Mouse (Mus musculus): ENCODE data around the gene Myo9b.
"Not testable (repeated sequence)": the region's sequence is repeated elsewhere in the genome, so short reads cannot be mapped to it uniquely, and the experiment has no call there.

The Myo9b gene

DNA sequence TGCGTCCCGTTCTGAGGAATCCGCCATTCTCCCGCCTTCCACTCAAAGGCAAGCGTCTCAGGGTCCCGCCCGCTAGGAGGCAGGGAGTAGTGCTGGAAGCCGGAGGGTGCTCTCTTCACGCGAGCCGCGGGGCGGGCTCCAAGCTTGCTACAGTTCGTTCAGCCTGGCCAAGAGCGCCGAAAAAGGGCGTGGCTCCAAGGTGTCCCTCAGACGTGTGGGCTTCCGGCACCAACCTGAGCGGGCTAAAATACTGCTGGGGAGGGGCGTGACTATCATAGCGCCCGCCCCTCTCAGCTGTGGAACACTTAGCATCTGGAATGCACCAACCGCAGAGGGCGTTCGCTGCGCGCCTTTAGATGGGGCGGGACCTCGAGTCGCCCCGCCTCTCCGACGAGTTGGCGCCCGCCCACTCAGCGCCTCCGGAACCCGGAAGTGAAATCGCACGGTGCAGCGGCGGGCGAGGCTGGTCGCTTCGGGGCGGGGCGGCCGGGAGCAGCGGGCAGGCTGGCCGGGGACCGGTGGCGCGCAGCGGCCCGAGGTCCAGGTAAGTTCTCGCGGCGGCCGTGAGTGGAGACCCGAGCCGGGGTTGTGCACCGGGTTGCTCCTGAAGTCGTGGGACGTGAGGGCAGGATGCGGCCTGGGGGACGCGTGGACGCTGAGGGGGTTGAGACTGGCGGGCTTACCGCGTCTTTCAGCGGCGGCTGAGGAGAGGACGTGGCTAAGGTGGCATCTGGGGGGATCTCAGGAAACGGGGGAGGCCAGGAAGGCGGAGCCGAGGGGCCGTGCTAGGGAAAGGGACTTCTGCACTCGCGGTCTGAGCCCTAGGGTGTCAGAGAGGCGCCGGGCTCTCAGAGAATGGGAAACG, at the start of gene Myo9b, which contains the start of gene Haus8:
Gene Myo9b (plus strand): TSS at position 429 of the 865 bp plus-strand sequence.
Gene Haus8 (minus strand): TSS at position 649 of the 865 bp plus-strand sequence.
- DNase-seq (ENCODE audit: low read depth, low spot score): peak; percentile 100

DNA sequence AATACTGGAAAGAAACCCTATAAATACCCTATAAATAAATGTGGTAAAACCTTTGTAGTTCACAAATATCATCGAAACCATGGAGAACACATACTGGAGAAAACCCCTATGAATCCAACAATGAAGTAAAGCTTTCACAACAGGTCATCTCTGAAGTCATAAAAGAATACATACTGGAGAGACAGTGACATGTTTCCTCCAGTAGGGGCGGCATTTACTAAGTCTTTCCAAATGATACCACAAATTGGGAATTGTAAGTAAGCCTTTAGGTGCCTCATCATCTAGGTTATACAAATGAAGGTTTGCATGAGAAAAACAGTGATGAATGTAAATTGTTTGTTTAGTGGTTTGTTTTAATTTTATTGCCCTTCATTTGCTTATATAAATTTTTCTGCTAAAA, 48.0 kb upstream of the Myo9b start:
- no peak for DNase-seq (ENCODE audit: low read depth, low spot score)

DNA sequence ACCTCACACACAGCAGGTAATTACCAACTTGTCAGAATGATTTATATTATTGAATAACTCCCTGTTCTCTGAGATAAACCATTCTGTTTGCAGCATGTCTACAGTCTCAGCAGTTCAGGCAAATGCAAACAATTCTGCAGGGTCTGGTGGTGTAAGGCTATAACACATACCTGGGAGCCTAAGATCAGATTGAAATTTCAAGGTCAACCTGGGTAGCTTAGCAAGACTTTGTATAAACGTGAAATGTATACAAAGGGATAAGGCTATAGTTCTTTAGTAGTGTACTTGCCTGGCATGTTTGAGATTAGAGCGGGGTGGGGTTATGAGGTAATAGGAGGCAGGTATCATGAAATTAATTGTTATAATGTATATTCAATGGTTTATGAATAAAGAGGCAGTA, 29.8 kb upstream of the Myo9b start:
- no peak for DNase-seq (ENCODE audit: low read depth, low spot score)

DNA sequence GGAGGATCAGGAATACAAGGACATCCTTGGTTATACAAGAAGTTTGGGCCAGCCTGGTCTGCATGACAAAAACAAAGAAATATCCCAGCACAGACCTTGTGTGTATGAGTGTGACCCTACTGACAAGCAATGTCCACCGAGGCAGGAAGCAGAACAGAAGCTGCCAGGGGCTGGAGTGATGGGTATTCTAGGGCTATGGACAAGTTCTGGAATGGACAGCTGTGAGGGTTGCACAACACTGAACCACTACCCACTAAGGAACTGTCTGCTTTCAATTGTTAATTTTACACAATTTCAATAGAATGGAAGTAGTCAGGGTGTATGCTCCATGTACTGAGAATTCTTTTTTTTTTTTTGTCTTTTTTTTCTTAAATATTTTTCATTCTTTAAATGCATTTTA, 24.3 kb upstream of the Myo9b start:
- peak; percentile 2 for DNase-seq (ENCODE audit: low read depth, low spot score)

DNA sequence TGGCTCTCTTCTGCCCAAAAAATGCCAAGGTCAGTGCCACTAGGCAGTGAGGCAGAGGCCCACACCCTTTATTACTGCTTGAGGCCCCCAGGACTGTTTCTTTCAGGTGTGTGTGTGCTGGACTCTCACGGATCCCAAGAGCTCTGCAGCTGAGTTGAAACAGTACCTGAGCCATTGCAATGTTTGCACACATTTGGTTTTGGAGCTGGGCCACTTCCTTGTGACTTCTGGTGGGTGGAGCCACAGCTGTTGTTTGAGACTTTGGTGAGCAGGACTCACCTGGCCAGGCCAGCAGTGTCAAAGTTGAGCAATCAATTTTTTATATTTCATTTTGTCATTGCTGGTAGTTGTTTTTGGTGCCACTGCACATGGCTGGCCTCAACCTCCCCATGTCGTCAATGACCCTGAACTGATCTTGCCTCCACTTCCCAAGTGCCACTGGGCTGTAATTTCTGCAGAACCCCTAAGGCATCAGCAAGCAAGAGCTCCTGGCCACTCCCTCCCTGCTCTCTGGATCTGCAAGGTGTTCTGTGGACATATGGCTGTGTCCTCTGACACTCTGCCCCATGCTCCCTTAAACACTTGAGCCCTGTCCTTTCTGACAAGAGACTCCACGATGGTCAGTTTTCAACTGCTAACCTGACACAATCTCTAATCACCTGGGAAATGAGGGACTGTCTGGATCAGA, 15.8 kb upstream of the Myo9b start:
- DNase-seq (ENCODE audit: low read depth, low spot score): no peak

DNA sequence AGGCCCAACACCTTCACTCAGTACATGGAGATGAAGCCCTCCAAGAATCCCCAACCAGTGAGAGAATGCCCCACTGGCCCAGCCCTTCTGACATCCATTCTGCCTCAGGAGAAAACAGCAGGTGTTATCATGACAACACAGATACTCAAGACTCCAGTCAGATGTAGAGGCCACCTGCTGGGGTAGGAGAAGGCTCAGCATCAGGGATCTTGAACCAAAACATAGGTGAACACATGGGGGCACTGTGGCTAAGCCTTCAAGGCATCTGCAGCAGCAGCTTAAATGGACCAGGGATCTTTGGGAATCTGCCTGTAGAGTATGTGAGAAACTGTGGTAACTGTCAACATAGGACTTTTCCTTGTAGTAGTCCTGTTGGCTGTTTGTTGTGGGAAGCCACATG, 11.3 kb upstream of the Myo9b start:
- DNase-seq (ENCODE audit: low read depth, low spot score): peak; percentile 89

DNA sequence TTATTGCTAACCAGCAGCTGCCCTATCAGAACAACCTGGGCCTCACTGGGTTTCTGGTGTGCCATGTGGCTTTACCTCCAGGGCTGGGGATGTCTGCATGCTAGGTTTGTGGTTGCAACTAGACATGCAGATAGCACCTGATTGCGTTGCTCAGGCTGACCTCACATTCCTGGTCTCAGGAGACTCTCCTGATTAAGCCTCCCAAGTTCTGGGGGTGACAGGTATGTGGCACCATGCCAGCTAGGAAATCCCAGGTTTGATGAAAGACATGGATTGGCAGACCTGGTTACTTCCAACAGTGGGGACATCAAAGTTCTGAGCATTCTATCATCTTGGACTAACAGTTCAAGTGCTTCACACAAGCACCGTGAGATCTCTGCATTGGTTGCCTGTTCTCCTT, 4.8 kb upstream of the Myo9b start:
- no peak for DNase-seq (ENCODE audit: low read depth, low spot score)

DNA sequence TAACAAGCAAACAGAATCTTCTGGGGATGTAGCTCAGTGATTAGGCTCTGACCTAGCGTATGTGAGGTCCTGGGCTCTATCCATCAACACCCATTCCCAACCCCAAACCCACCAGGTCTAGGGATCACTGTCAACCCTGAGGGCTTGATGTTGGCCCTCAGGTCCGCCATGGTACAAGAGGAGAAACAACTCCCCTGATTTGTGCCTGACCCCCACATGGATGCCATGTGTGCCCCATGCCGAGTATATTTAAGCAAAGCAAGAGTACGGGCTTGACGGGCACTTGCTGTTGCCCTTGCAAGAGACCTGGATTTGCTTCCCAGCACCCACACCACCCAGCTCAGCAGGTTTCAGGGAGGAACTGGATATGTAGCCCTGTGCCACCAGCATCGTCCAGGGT, 4.2 kb upstream of the Myo9b start:
- DNase-seq (ENCODE audit: low read depth, low spot score): not testable (repeated sequence)

DNA sequence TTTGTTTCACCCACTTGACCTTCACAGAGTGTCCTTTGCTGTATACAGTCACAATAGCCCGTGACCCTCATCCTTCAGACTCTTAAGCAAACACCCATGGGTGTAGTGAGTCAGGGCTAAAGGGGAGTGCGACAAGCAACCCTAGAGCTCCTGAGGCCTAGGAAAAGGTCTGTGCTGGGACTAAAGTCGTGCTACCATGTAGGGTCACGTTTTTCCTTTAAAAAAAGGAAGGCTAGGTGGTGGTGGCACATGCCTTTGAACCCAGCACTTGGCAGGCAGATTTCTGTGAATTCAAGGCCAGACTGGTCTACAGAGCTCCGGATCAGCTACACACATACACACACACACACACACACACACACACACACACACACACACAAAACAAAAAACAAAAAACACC, 884 bp upstream of the Myo9b start:
- no peak for DNase-seq (ENCODE audit: low read depth, low spot score)

DNA sequence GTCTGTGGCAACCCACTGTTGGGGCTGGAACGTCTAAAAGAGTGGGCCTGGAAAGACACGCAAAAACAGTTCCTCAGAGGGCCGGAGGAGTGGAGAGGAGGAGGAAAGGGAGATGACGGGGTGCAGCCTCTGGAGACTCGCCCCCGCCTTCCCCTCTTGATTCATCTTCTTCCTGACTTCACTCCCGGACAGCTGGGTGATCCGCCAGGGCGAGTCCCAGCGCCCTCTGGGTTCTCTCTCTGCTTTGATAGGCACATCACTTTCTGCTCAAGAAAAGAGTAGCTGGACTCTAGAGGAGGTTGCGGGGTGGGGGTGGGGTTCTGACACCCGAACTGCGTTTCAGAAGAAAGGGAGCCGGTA, 617 bp downstream of the Myo9b start:
- DNase-seq (ENCODE audit: low read depth, low spot score): peak; percentile 57

DNA sequence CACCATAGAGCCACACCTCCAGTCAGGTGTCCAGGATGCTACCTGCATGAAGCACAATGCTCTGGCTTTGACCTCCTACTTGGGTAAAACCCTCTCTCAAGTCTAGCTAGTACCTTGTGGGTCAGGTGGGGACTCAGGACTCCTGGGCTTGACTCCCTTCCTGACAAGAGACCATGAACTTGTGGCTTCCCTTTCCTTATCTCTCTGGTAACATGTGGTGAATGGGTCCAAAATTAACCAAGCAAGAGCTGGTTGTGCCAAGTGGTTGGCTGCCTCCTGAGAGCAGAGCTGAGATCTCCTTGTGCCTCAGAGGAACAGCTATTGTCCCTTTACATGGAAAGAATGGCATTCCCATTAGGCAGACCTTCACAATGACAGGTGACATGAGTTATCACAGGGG, 2.0 kb downstream of the Myo9b start:
- DNase-seq (ENCODE audit: low read depth, low spot score): no peak

DNA sequence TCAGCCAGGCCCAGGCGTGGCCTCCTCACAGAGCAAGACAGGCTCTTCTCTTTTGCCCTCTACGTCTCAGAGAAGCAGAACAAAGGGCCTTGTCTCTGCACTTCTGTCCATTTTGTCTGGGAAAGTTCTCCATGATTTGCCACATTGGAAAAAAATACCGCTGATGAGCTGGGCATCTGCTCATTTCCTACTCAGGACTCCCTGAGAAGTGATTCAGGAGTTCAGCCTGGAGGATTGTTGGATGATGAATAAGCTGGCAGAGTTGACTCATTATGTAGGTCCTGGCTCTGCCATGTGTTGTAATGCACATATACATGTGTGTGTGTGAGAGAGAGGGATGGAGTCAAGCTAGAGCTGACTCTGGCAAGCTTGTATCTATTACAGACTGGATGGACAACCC, 3.7 kb downstream of the Myo9b start:
- no peak for DNase-seq (ENCODE audit: low read depth, low spot score)

DNA sequence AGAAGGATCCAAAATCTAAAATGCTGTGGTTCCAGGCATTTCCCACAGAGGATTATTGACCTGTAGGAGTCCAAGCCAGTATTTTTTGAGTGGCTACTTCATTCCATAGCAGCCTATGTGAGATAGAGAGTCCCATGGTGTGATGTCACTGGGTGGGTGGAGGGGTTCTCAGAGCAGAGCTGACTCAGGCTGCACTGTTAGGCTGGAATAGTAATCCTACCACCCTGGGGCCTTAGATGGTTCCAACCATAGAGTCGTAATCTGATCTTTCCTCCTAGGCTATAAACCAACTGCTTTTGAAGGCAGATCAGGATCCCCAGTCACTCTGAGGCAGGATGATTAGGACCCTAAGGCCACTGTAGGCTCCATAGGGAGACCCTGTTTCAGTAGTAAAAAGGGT, 6.9 kb downstream of the Myo9b start:
- not testable (repeated sequence) for DNase-seq (ENCODE audit: low read depth, low spot score)

DNA sequence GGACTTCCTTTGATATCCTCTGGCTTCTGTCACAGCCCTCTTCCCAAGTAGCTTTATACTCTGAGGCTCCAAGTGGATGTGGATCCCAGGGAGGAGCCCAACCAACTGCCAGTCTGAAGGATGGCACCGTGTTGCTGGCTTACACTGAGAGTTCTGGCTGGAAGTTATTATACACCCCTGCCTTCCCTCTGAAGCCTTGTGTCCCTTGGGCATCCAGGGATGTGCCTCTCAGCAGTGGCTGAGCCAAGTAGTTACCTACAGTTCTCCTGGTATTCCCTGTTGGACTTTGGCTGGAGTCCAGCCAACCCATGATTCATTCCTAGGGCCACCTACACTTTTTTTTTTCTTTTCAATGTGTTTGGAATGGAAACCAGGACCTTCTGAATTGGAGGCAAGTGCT, 9.2 kb downstream of the Myo9b start:
- DNase-seq (ENCODE audit: low read depth, low spot score): not testable (repeated sequence)

DNA sequence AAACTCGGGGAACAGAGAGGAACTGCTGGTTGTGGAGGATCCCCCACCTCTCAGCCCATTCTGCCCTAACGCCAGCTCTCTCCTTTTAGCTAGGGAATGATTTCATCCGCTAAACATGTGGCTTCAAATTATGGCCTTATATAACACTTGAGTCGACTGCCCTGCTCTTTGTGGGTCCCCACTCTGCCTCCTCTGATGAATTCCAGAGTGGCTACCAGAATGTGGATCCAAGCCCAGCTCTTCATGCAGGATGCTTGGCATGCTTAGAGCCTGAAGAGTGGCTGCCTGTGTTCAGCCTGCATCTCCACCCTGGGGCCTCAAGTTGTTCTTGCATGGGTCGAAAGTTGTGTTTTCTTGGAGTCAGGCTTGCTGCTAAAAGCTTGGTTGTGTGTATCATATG, 10.1 kb downstream of the Myo9b start:
- DNase-seq (ENCODE audit: low read depth, low spot score): no peak

DNA sequence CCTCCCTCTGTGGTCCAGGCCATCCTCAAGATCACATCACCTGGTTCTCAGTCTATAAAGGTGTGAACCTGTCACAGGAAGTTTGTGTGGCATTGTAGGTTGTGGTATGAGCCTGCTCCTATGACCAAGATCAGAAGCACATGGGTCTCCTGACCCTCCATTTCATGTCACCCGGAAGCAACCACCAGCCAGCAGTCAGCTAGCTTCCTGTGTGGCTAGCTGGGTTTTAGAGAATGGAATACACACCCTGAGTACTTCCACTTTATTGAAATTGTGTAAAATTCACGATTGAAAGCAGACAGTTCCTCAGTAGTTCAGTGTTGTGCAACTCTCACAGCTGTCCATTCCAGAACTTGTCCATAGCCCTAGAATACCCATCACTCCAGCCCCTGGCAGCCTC, 13.7 kb downstream of the Myo9b start:
- not testable (repeated sequence) for DNase-seq (ENCODE audit: low read depth, low spot score)

DNA sequence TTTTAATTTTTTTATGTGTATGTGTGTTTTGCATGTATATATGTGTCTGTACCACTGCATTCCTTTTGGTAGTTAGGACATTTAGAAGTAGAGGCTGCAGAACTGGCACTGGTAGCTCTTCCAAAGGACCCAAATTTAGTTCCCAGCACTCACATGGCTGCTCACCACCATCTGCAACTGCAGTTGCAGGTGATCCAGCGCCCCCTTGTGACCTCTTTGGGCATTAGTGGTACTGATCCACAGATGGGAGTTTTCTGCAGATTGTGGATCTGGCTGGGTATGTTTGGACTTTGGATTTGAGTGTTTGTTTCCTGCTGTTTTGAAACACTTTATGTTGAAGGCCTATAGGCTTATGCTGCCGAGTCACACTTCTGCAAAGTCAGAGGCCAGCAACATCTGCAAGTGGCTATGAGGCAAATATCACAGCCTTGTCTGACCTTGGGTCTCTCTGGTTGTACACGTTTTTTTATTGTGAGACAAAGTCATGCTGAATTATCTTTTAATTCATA, 16.0 kb downstream of the Myo9b start:
- DNase-seq (ENCODE audit: low read depth, low spot score): peak; percentile 53

DNA sequence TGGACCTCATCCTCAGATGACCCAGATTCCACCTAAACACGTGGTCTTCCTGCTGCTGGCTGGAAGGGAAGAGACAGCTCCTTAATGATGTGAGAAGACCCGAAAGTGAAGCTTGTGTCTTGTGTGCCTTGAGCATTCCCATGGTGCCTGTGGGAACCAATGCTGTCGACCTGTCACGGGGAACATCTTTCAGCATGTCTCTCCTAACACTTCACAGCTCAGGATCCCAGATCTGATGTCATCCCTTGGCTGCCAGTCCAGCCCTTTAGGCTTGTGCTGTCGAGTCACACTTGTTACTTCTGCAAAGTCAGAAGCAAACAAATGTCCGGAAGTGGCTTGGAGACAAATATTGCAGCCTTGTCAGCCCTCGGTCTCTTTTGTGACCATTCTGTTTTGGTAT, 16.6 kb downstream of the Myo9b start:
- DNase-seq (ENCODE audit: low read depth, low spot score): no peak

DNA sequence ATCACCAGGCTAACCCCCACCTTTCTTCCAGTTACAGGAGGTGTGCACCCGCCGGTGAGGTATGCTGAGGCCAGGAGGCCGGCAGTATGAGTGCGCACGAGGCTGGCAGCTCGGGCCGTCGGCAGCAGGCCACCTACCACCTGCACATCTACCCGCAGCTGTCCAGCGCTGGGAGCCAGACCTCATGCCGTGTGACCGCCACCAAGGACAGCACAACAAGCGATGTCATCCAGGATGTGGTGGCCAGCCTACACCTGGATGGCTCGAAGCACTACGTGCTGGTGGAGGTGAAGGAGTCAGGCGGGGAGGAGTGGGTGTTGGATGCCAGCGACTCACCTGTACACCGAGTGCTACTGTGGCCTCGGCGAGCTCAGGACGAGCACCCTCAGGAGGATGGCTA, 17.7 kb downstream of the Myo9b start:
- no peak for DNase-seq (ENCODE audit: low read depth, low spot score)

DNA sequence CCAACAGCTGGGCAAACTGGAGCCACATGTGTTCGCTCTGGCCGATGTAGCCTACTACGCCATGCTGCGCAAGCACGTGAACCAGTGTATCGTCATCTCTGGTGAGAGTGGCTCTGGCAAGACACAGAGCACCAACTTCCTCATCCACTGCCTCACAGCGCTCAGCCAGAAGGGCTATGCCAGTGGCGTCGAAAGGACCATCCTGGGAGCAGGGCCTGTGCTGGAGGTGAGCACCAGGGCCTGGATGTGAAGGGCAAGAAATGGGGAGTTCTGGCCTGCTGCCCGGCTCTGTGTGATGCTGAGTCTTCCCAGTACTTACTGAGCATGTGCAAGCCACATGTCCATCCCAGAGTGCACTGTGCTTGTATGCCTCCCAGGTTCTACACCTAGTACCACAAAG, 18.4 kb downstream of the Myo9b start:
- DNase-seq (ENCODE audit: low read depth, low spot score): no peak

DNA sequence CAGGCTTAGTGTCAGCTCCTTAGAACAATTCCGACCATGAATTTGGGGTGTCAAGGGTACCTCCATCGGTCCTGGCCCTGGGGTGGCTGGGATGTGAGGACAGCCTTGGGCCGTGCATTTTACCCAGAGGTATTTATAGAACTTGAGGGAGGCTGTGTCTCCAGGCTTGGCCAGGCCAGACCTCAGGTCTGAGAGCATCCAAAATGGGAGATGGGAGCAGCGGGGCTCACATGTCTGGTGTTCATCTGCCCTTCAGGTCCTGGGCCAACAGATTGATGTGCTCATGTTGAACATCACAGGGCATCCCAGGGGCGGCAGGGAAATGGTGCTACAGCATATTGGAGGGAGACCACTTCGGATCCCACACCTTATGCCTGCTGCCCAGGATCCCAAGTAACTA, 18.8 kb downstream of the Myo9b start:
- no peak for DNase-seq (ENCODE audit: low read depth, low spot score)

DNA sequence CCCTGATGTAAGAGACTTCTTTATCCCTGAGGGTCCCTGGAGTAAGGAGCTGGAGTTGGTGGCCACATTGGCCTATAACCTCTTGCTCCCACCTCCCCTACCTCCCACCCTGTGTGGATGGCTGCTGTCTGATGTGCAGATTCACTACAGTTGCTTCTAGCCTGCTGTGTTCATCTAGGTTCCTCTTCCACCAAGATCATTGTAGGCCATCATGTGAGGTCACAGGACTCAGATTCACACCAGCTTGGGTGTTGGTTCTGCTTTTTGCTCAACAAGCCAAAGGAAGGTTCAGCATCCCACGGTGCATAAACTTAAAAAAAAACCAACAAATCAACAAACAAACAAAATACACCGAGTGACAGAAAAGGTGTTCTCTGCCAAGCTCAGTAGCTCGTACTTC, 21.4 kb downstream of the Myo9b start:
- DNase-seq (ENCODE audit: low read depth, low spot score): not testable (repeated sequence)

DNA sequence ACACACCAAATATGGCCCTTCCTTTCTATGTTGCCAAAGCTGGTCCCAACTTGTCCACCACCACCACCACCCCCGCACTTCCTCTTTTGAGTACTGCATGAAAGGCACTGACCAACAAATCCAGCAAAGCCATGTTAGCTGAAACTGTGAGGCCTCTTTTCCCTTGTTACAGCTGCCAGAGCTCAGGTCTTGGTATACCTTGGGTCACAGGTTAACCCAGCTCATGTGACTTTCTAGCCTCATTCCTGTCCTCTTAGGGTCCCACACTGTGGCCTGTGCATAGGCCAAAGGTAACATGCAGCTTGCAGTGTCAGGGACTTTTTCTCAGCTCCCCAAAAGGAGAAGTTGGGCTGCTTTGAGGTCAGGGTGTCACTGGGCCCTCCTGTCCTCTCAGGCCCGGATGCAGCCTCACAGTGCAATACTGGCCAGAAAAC, 23.7 kb downstream of the Myo9b start:
- DNase-seq (ENCODE audit: low read depth, low spot score): no peak
